Mouse (Mus musculus): ENCODE results near the gene Rnd2. TPM values are rescaled to one million over a fixed set of nuclear protein-coding genes. Genes with fewer than 3 reads are reported as not detected.
"Not testable (repeated sequence)": the region's sequence is repeated elsewhere in the genome, so short reads cannot be mapped to it uniquely, and the experiment has no call there.

Gene Rnd2
- polyA plus RNA-seq, 1 experiment from 2014 or later = 108 TPM

- ATAC-seq (ENCODE audit: low FRiP score) = peak; percentile 44
- H3K9me3 ChIP-seq = no peaks in the 10 kb centered on the region
- WGBS = 2% methylated on average over 51 of the region's 51 CpGs
- peaks cover 61% of the 10 kb centered on the region for H3K4me1 ChIP-seq (replicated peaks)
- peak overlapping the region; percentile 94 for H3K4me3 ChIP-seq
- H3K9ac ChIP-seq = peak overlapping the region; percentile 98
- peaks cover 24% of the 10 kb centered on the region for H3K36me3 ChIP-seq
- H3K27ac ChIP-seq = peak overlapping the region; percentile 97
- H3K4me2 ChIP-seq = peak overlapping the region; percentile 92
- H3K27me3 ChIP-seq = no peaks in the 10 kb centered on the region
Measured at GRCm38 (mm10) chr11:101465101-101465868, 486 bp downstream of the Rnd2 start.

- no peaks in the 10 kb centered on the region for H3K27me3 ChIP-seq
- H3K36me3 ChIP-seq = peaks cover 21% of the 10 kb centered on the region
- H3K9ac ChIP-seq = peak within 1 kb of the TSS; percentile 98
- 2% methylated on average over 55 of the region's 60 CpGs for WGBS
- no peaks in the 10 kb centered on the region for H3K9me3 ChIP-seq
- peak; percentile 70 for ATAC-seq (ENCODE audit: low FRiP score)
- peak within 1 kb of the TSS; percentile 92 for H3K4me2 ChIP-seq
- peaks cover 67% of the 10 kb centered on the region for H3K4me1 ChIP-seq (replicated peaks)
- H3K27ac ChIP-seq = peak within 1 kb of the TSS; percentile 97
- peak within 1 kb of the TSS; percentile 94 for H3K4me3 ChIP-seq
Measured at GRCm38 (mm10) chr11:101465869-101466551, 1.2 kb downstream of the Rnd2 start, which contains the start of gene Vat1. Vat1 (minus strand) TSS chr11:101466230.

- Histone ChIP-seq H3K36me3 (peaks cover 21% of the 10 kb centered on the region), H3K9ac (peak overlapping the region; percentile 98; the same call in 1 of the 2 replicates), H3K4me1 (replicated peaks) (peaks cover 71% of the 10 kb centered on the region), H3K4me3 (peak overlapping the region; percentile 94), H3K4me2 (peak overlapping the region; percentile 92)
- WGBS = 65% methylated on average over 5 of the region's 5 CpGs
- not testable (repeated sequence) for H3K27ac ChIP-seq; H3K9me3 ChIP-seq; H3K27me3 ChIP-seq; ATAC-seq (ENCODE audit: low FRiP score)
Measured at GRCm38 (mm10) chr11:101466552-101466950, 1.8 kb downstream of the Rnd2 start.

GRCm38 (mm10) chr11:101467477-101468262, 2.9 kb downstream of the Rnd2 start:
- H3K4me2 ChIP-seq = peak overlapping the region; percentile 92
- no peaks in the 10 kb centered on the region for H3K9me3 ChIP-seq
- ATAC-seq (ENCODE audit: low FRiP score) = peak; percentile 47
- peaks cover 16% of the 10 kb centered on the region for H3K36me3 ChIP-seq
- H3K27me3 ChIP-seq = no peaks in the 10 kb centered on the region
- H3K9ac ChIP-seq = peak overlapping the region; percentile 90
- H3K4me3 ChIP-seq = peak overlapping the region; percentile 81
- H3K27ac ChIP-seq = peak overlapping the region; percentile 91
- WGBS = 1% methylated on average over 52 of the region's 54 CpGs
- peaks cover 76% of the 10 kb centered on the region for H3K4me1 ChIP-seq (replicated peaks)

- WGBS = under 1% methylated on average over 25 of the region's 31 CpGs
- H3K4me1 ChIP-seq (replicated peaks) = peaks cover 75% of the 10 kb centered on the region
Measured at GRCm38 (mm10) chr11:101468263-101468688, 3.5 kb downstream of the Rnd2 start.

DNA sequence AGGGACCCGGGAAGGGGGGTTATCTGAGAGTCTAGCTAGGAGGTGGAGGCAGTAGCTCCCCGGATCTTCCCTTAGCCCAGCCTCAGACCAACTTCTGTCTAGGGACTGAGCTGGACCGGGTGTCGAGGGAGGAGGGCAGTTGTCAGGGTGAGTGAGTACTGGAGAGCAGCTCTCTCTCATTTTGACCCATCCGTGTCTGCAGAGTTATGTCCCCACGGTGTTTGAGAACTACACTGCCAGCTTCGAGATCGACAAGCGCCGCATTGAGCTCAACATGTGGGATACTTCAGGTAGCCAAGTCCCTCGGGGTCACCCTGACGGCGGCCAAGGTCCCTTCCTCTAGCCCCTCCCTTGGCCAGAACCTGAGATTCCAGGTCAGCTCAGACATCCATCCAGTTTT, 3.9 kb downstream of the Rnd2 start:
- Histone ChIP-seq H3K4me2 (peak overlapping the region; percentile 92), H3K27me3 (no peaks in the 10 kb centered on the region), H3K27ac (peak overlapping the region; percentile 91), H3K4me1 (replicated peaks) (peaks cover 70% of the 10 kb centered on the region), H3K4me3 (peak overlapping the region; percentile 81), H3K9me3 (no peaks in the 10 kb centered on the region), H3K36me3 (peaks cover 15% of the 10 kb centered on the region), H3K9ac (peak overlapping the region; percentile 90)
- WGBS = 3% methylated on average over 13 of the region's 13 CpGs
- 0 out of 2 replicates have a peak, but pooled peaks have one; percentile 1 for ATAC-seq (ENCODE audit: low FRiP score)

More at GRCm38 (mm10) chr11:101468263-101468688, 3.5 kb downstream of the Rnd2 start:
- Histone ChIP-seq H3K36me3 (peaks cover 15% of the 10 kb centered on the region), H3K4me2 (peak overlapping the region; percentile 92), H3K9ac (peak overlapping the region; percentile 90), H3K27me3 (no peaks in the 10 kb centered on the region), H3K9me3 (no peaks in the 10 kb centered on the region), H3K4me3 (peak overlapping the region; percentile 81), H3K27ac (peak overlapping the region; percentile 91)
- ATAC-seq (ENCODE audit: low FRiP score) = peak; percentile 42

DNA sequence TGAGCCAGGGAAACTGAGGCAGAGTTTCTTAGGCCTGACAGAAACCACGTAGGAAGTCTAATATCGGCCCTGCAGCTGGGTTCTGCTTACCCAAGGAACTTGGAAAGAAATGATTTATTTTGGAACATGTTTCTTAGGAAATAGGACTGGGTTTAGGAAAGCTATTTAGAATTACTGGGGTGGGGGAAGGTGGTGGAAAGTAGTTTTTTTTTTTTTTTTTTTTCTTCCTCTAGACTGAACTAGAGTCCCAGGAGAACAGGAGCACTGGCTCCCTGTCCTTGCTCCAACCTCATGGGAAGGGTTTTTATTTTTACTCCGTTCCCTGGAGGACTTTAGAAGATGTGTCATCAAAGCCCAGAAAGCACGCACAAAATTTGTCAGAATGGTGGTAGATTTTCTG, 4.4 kb downstream of the Rnd2 start:
- no peak overlapping the region for H3K27ac ChIP-seq
- H3K9ac ChIP-seq = peak overlapping the region; percentile 90
- peak overlapping the region; percentile 81 for H3K4me3 ChIP-seq
- H3K36me3 ChIP-seq = peaks cover 15% of the 10 kb centered on the region
- H3K9me3 ChIP-seq = no peaks in the 10 kb centered on the region
- H3K27me3 ChIP-seq = no peaks in the 10 kb centered on the region
- H3K4me2 ChIP-seq = peak overlapping the region; percentile 92
- peaks cover 66% of the 10 kb centered on the region for H3K4me1 ChIP-seq (replicated peaks)
- no peak for ATAC-seq (ENCODE audit: low FRiP score)
- WGBS = 58% methylated on average over 4 of the region's 4 CpGs

DNA sequence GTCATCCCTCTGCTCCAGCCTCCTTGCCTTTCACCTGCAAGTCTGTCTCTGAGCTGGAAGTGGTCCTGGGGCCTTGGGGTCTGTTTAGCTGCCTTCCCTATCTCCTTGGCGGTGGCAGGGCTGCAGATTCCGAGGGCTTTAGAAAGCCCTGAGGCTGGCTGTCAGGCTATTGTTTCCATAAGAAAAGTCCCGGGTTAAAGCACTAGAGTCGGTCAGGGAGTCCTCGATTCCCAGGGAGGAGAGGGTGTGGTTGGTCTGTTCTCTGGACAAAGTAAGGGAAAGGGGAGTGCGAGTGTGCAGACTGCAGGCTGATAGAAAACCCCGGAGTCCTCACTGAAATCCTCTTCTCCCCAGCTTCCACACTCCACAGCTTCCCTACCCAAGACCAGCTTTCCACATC, 5.4 kb downstream of the Rnd2 start:
- Histone ChIP-seq H3K9me3 (no peaks in the 10 kb centered on the region), H3K4me2 (peak overlapping the region; percentile 32), H3K9ac (peak overlapping the region; percentile 46), H3K27me3 (no peaks in the 10 kb centered on the region), H3K4me1 (replicated peaks) (peaks cover 59% of the 10 kb centered on the region), H3K36me3 (peaks cover 15% of the 10 kb centered on the region), H3K27ac (peak overlapping the region; percentile 3; the same call in 1 of the 2 replicates), H3K4me3 (peak overlapping the region; percentile 19)
- ATAC-seq (ENCODE audit: low FRiP score) = no peak
- 20% methylated on average over 7 of the region's 7 CpGs for WGBS

DNA sequence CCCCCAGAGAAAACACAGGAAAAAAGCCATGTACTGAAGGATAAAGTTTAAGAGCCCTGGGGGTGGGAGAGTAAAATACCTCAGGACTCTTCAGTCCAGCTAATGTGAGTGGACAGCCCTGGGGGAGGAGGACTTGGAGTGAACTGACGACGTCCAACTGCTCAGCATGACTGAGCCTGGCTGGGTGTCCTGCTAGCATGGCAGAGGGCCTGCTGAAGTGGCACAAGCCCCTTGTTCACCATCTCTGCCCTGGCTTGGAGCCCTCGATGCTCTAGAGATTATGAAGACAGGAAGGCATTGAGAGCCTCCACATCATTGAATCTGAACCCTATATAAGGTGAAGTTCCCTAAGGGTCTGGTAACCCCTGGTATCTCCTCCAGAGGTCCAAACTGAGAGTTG, 7.1 kb downstream of the Rnd2 start:
- H3K4me2 ChIP-seq = no peak overlapping the region
- no peak overlapping the region; the same call in 1 of the 2 replicates for H3K9ac ChIP-seq
- no peaks in the 10 kb centered on the region for H3K27me3 ChIP-seq
- no peak for ATAC-seq (ENCODE audit: low FRiP score)
- peaks cover 15% of the 10 kb centered on the region for H3K36me3 ChIP-seq
- peak overlapping the region; percentile 72 for H3K27ac ChIP-seq
- H3K4me1 ChIP-seq (replicated peaks) = peaks cover 51% of the 10 kb centered on the region
- WGBS = 62% methylated on average over 3 of the region's 3 CpGs
- no peaks in the 10 kb centered on the region for H3K9me3 ChIP-seq
- H3K4me3 ChIP-seq = no peak overlapping the region

GRCm38 (mm10) chr11:101472336-101472735, 7.5 kb downstream of the Rnd2 start:
- ATAC-seq (ENCODE audit: low FRiP score) = no peak
- H3K9ac ChIP-seq = no peak overlapping the region; the same call in 1 of the 2 replicates
- WGBS = 49% methylated on average over 7 of the region's 7 CpGs
- no peak overlapping the region for H3K4me3 ChIP-seq
- H3K36me3 ChIP-seq = peaks cover 15% of the 10 kb centered on the region
- no peaks in the 10 kb centered on the region for H3K27me3 ChIP-seq
- peak overlapping the region; percentile 72 for H3K27ac ChIP-seq
- no peak overlapping the region for H3K4me2 ChIP-seq
- peaks cover 51% of the 10 kb centered on the region for H3K4me1 ChIP-seq (replicated peaks)
- H3K9me3 ChIP-seq = no peaks in the 10 kb centered on the region

DNA sequence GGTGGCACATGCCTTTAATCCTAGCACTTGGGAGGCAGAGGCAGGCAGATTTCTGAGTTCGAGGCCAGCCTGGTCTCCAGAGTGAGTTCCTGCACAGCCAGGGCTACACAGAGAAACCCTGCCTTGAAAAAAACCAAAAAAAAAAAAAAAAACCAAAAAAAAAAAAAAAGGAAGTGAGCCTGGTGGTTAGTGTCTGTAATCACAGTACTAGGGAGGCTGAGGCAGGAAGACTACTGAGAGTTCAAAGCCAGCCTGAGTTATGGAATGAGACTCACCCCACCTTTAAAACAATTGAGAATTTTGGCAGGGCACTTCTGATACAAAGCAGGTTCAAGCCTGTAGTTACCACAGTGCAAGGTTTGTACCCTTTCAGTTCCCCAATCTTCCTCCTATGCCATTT, 8.9 kb downstream of the Rnd2 start:
- ATAC-seq (ENCODE audit: low FRiP score); H3K27me3 ChIP-seq; H3K9ac ChIP-seq; H3K27ac ChIP-seq; H3K4me3 ChIP-seq; H3K9me3 ChIP-seq; H3K4me2 ChIP-seq: not testable (repeated sequence)
- peaks cover 52% of the 10 kb centered on the region for H3K4me1 ChIP-seq (replicated peaks)
- 91% methylated on average over 1 of the region's 1 CpGs for WGBS
- H3K36me3 ChIP-seq = peaks cover 15% of the 10 kb centered on the region

- H3K27ac ChIP-seq = no peak overlapping the region
- H3K27me3 ChIP-seq = no peaks in the 10 kb centered on the region
- no peaks in the 10 kb centered on the region for H3K9me3 ChIP-seq
- 55% methylated on average over 5 of the region's 5 CpGs for WGBS
- no peak overlapping the region for H3K4me3 ChIP-seq
- no peak overlapping the region for H3K4me2 ChIP-seq
- H3K9ac ChIP-seq = no peak overlapping the region
- peaks cover 52% of the 10 kb centered on the region for H3K4me1 ChIP-seq (replicated peaks)
- no peak for ATAC-seq (ENCODE audit: low FRiP score)
- H3K36me3 ChIP-seq = peaks cover 15% of the 10 kb centered on the region
Measured at GRCm38 (mm10) chr11:101474298-101474697, 9.5 kb downstream of the Rnd2 start.

Data from hindbrain, embryonic 13.5 days (tissue).